Mouse (Mus musculus) megakaryocyte-erythroid progenitor cell, adult 5-6 weeks (primary cell): ENCODE results near the gene March9. TPM values are rescaled to one million over a fixed set of nuclear protein-coding genes. Genes with fewer than 3 reads are reported as not detected.

Experiments used
- ATAC-seq: replicated peaks from 2 replicates; pipeline ENCODE4 v1.8.0; 2016; ENCODE audit warnings: mild to moderate bottlenecking, inconsistent platforms; ENCODE audit not compliant: severe bottlenecking, poor library complexity, low FRiP score, low TSS enrichment
- total RNA-seq, 2 experiments: library from RNA; stranded (forward) in 1 of 2; stranded (reverse) in 1 of 2; fragments of 200-1000, 215-1000 nt in 1 of 2; fragments of >200 nt in 1 of 2; fragmentation: Nextera tagmentation in 1 of 2; gene quantifications; 2 replicates each; pipeline ENCODE4 v1.2.3; 2014 to 2017

March9 gene
- total RNA-seq, 2 experiments from 2014 or later, result not detected

GRCm38 (mm10) chr10:127042468-127043115 lies 17.4 kb downstream of the March9 start:
- no peak for ATAC-seq

- ATAC-seq, result peak; percentile 79
These were observed 18.1 kb downstream of the March9 start for GRCm38 (mm10) chr10:127041774-127042338.

- ATAC-seq, result peak; percentile 55
These were observed 18.7 kb downstream of the March9 start, which contains the start of the genes Mettl1 and Eef1akmt3 for GRCm38 (mm10) chr10:127041274-127041766. Mettl1 (plus strand) TSS chr10:127041414. Eef1akmt3 (minus strand) TSS chr10:127041513.

- ATAC-seq, result no peak
These were observed 19.3 kb downstream of the March9 start for GRCm38 (mm10) chr10:127040569-127041214.

GRCm38 (mm10) chr10:127037641-127038040 lies 22.3 kb downstream of the March9 start:
- no peak for ATAC-seq

- ATAC-seq, result no peak
These were observed 23.7 kb downstream of the March9 start for GRCm38 (mm10) chr10:127036273-127036672.

- ATAC-seq, result no peak
These were observed 26.7 kb downstream of the March9 start for GRCm38 (mm10) chr10:127033301-127033741.

- ATAC-seq, result peak; percentile 96
These were observed 29.4 kb downstream of the March9 start, which contains the start of gene Tsfm for GRCm38 (mm10) chr10:127030336-127031296. Tsfm (minus strand) TSS chr10:127030840.

- ATAC-seq, result no peak
These were observed 41.6 kb downstream of the March9 start for GRCm38 (mm10) chr10:127018422-127018821.

- ATAC-seq, result no peak
These were observed 42.9 kb downstream of the March9 start for GRCm38 (mm10) chr10:127017071-127017470.

GRCm38 (mm10) chr10:127016488-127016887 lies 43.5 kb downstream of the March9 start:
- ATAC-seq, result no peak

Other genes with a start within 250 kb of the March9 start
- 16.0 and 28.8 TPM in 2 replicates for gene Atp23, start 158.8 kb downstream of the March9 start, total RNA-seq (2014; fragmentation: Nextera tagmentation)
- gene Atp23, start 158.8 kb downstream of the March9 start, total RNA-seq (2017), result 5.8 and 16.2 TPM in 2 replicates
- 54.7 and 56.7 TPM in 2 replicates for gene Ctdsp2, start 81.5 kb downstream of the March9 start, total RNA-seq (2014; fragmentation: Nextera tagmentation)
- gene Ctdsp2, start 81.5 kb downstream of the March9 start, total RNA-seq (2017), result 18.3 and 24.7 TPM in 2 replicates
- gene Avil, start 59.5 kb downstream of the March9 start, total RNA-seq (2014; fragmentation: Nextera tagmentation), result not detected in 2 replicates
- gene Avil, start 59.5 kb downstream of the March9 start, total RNA-seq (2017), result 0.38 TPM in 1 of 2 replicates, not detected in the other
- 41.6 and 61.2 TPM in 2 replicates for gene Tsfm, start 29.3 kb downstream of the March9 start, total RNA-seq (2014; fragmentation: Nextera tagmentation)
- 55.5 and 63.3 TPM in 2 replicates for gene Tsfm, start 29.3 kb downstream of the March9 start, total RNA-seq (2017)
- gene Mettl1, start 18.8 kb downstream of the March9 start, total RNA-seq (2014; fragmentation: Nextera tagmentation), result 54.1 and 55.2 TPM in 2 replicates
- 24.6 and 25.3 TPM in 2 replicates for gene Mettl1, start 18.8 kb downstream of the March9 start, total RNA-seq (2017)
- gene Eef1akmt3, start 18.7 kb downstream of the March9 start, total RNA-seq (2014; fragmentation: Nextera tagmentation), result not detected in 2 replicates
- gene Eef1akmt3, start 18.7 kb downstream of the March9 start, total RNA-seq (2017), result 0.38 TPM in 1 of 2 replicates, not detected in the other
- gene Cyp27b1, start 11.9 kb downstream of the March9 start, total RNA-seq (2014; fragmentation: Nextera tagmentation), result not detected in 2 replicates
- gene Cyp27b1, start 11.9 kb downstream of the March9 start, total RNA-seq (2017), result not detected in 2 replicates
- gene Cdk4, start 3.4 kb upstream of the March9 start, total RNA-seq (2014; fragmentation: Nextera tagmentation), result 656 and 761 TPM in 2 replicates
- gene Cdk4, start 3.4 kb upstream of the March9 start, total RNA-seq (2017), result 479 and 664 TPM in 2 replicates
- 43.9 and 73.9 TPM in 2 replicates for gene Tspan31, start 10.1 kb upstream of the March9 start, total RNA-seq (2014; fragmentation: Nextera tagmentation)
- 28.9 and 55.3 TPM in 2 replicates for gene Tspan31, start 10.1 kb upstream of the March9 start, total RNA-seq (2017)
- 19.7 and 45.9 TPM in 2 replicates for gene Agap2, start 15.1 kb upstream of the March9 start, total RNA-seq (2014; fragmentation: Nextera tagmentation)
- 26.4 and 43.3 TPM in 2 replicates for gene Agap2, start 15.1 kb upstream of the March9 start, total RNA-seq (2017)
- 55.8 and 64.5 TPM in 2 replicates for gene Os9, start 60.9 kb upstream of the March9 start, total RNA-seq (2014; fragmentation: Nextera tagmentation)
- gene Os9, start 60.9 kb upstream of the March9 start, total RNA-seq (2017), result 152 and 154 TPM in 2 replicates
- 67.2 and 84.7 TPM in 2 replicates for gene B4galnt1, start 105.0 kb upstream of the March9 start, total RNA-seq (2014; fragmentation: Nextera tagmentation)
- gene B4galnt1, start 105.0 kb upstream of the March9 start, total RNA-seq (2017), result 18.5 and 23.3 TPM in 2 replicates
- gene Slc26a10, start 120.5 kb upstream of the March9 start, total RNA-seq (2014; fragmentation: Nextera tagmentation), result 1.8 TPM in 1 of 2 replicates, not detected in the other
- 1.8 TPM in 1 of 2 replicates, not detected in the other for gene Slc26a10, start 120.5 kb upstream of the March9 start, total RNA-seq (2017)
- 22.7 and 46.0 TPM in 2 replicates for gene Arhgef25, start 129.9 kb upstream of the March9 start, total RNA-seq (2014; fragmentation: Nextera tagmentation)
- 35.4 and 35.7 TPM in 2 replicates for gene Arhgef25, start 129.9 kb upstream of the March9 start, total RNA-seq (2017)
- 97.0 and 160 TPM in 2 replicates for gene Dtx3, start 135.5 kb upstream of the March9 start, total RNA-seq (2014; fragmentation: Nextera tagmentation)
- 28.5 and 29.5 TPM in 2 replicates for gene Dtx3, start 135.5 kb upstream of the March9 start, total RNA-seq (2017)
- gene Pip4k2c, start 151.4 kb upstream of the March9 start, total RNA-seq (2014; fragmentation: Nextera tagmentation), result 58.6 and 59.9 TPM in 2 replicates
- gene Pip4k2c, start 151.4 kb upstream of the March9 start, total RNA-seq (2017), result 28.0 and 35.3 TPM in 2 replicates
- gene Kif5a, start 203.2 kb upstream of the March9 start, total RNA-seq (2014; fragmentation: Nextera tagmentation), result not detected in 2 replicates
- 0.14 and 0.23 TPM in 2 replicates for gene Kif5a, start 203.2 kb upstream of the March9 start, total RNA-seq (2017)
- gene Dctn2, start 206.2 kb upstream of the March9 start, total RNA-seq (2014; fragmentation: Nextera tagmentation), result 100 and 123 TPM in 2 replicates
- 106 and 124 TPM in 2 replicates for gene Dctn2, start 206.2 kb upstream of the March9 start, total RNA-seq (2017)
- gene Mbd6, start 228.8 kb upstream of the March9 start, total RNA-seq (2014; fragmentation: Nextera tagmentation), result 42.8 and 72.8 TPM in 2 replicates
- gene Mbd6, start 228.8 kb upstream of the March9 start, total RNA-seq (2017), result 2.7 and 3.8 TPM in 2 replicates